Mouse (Mus musculus): ENCODE measurements at regions not wholly inside any gene's neighbourhood (a gene's known extent, or its start where the extent isn't known, plus 50 kb on each side); places are given as distances from the start of the nearest gene placed in this dataset.

DNA sequence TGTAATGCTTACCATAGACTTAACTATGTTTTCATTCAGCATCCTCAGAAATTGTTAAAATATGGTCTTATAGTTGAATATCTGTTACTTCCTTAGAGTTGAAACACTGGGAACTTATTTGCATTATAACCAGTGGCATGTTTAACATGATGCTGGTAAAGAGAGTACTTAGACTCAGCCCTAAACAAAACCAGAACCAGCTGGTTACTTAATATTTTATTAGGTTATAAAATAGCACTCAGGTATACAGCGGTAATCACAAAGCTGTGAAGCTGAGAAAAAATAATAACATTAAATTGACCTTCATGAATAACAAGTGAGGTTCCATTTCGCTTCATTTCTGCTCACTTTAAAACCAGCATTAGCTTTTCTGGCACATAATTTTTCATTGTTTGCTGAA lies 474.4 kb downstream of the Tlr4 start:
- TF ChIP-seq POLR2A (IDR thresholded peaks at IDR 0.05; ENCODE audit: low read depth, low read length) = no peak
- TF ChIP-seq USF1 (IDR thresholded peaks at IDR 0.05; ENCODE audit: low read depth, low read length) = no peak
- TF ChIP-seq ZKSCAN1 (IDR thresholded peaks at IDR 0.05; ENCODE audit: borderline replicate concordance, low read depth, low read length) = no peak

Measured in CH12.LX (cell line).